Mouse (Mus musculus) myocyte (in vitro differentiated cells): ENCODE data around the gene Tfap4. TPM values are rescaled to one million over a fixed set of nuclear protein-coding genes. Genes with fewer than 3 reads are reported as not detected.
A peak's percentile ranks its signal among the peaks of the same experiment; 100 is the strongest.

Experiments
- H3K27me3 ChIP-seq: one replicate; pipeline ENCODE4 v1.6.1; 2011; ENCODE audit not compliant: control insufficient read depth, insufficient read depth, insufficient read length
- H3K36me3 ChIP-seq: one replicate; pipeline ENCODE4 v1.6.1; 2011; ENCODE audit not compliant: control insufficient read depth, insufficient read depth
- H3K4me2 ChIP-seq: one replicate; pipeline ENCODE4 v1.6.1; 2011; ENCODE audit warnings: low read depth, control low read depth
- H3K4me3 ChIP-seq: one replicate; pipeline ENCODE4 v1.5.1; 2011; ENCODE audit warnings: mild to moderate bottlenecking, control low read depth, moderate library complexity
- H3K79me2 ChIP-seq: one replicate; pipeline ENCODE4 v1.6.1; 2011; ENCODE audit not compliant: control insufficient read depth, insufficient read depth
- H3ac ChIP-seq: one replicate; pipeline ENCODE4 v1.6.1; 2011; ENCODE audit not compliant: control insufficient read depth, insufficient read length
- CEBPB ChIP-seq: IDR thresholded peaks from 2 replicates; pipeline ENCODE4 v1.6.1; 2011; ENCODE audit warnings: mild to moderate bottlenecking, moderate library complexity; ENCODE audit not compliant: poor library complexity, insufficient read depth, severe bottlenecking
- E2F4 ChIP-seq: IDR thresholded peaks from one replicate; pipeline ENCODE4 v1.6.1; 2011; ENCODE audit warnings: mild to moderate bottlenecking, control low read depth, moderate library complexity; ENCODE audit not compliant: insufficient read depth
- MAX ChIP-seq: IDR thresholded peaks from one replicate; pipeline ENCODE4 v1.6.1; 2011; ENCODE audit warnings: low read depth, mild to moderate bottlenecking, control low read depth
- MYOD1 ChIP-seq, 3 experiments: IDR thresholded peaks; one replicate each; pipeline ENCODE4 v1.6.1; 2011; ENCODE audit warnings: control low read depth in 2 of 3, low read depth in 2 of 3, mild to moderate bottlenecking in 2 of 3, moderate library complexity in 1 of 3; ENCODE audit not compliant: insufficient read length in 2 of 3, control insufficient read depth in 1 of 3
- MYOG ChIP-seq, 3 experiments: IDR thresholded peaks; one replicate each; pipeline ENCODE4 v1.6.1; 2011; ENCODE audit warnings: control low read depth in 2 of 3, low read depth in 2 of 3, mild to moderate bottlenecking in 2 of 3; ENCODE audit not compliant: insufficient read length in 2 of 3, control insufficient read depth in 1 of 3, insufficient read depth in 1 of 3
- POLR2A ChIP-seq: IDR thresholded peaks from one replicate; pipeline ENCODE4 v1.6.1; 2011; ENCODE audit warnings: low read depth, mild to moderate bottlenecking, control low read depth, moderate library complexity; ENCODE audit not compliant: insufficient read length
- POLR2AphosphoS2 ChIP-seq: IDR thresholded peaks from one replicate; pipeline ENCODE4 v1.6.1; 2011; ENCODE audit warnings: low read depth, control low read depth; ENCODE audit not compliant: insufficient read length
- REST ChIP-seq: IDR thresholded peaks from one replicate; pipeline ENCODE4 v1.6.1; 2011; ENCODE audit warnings: mild to moderate bottlenecking, control low read depth, moderate library complexity; ENCODE audit not compliant: insufficient read depth, insufficient read length
- SRF ChIP-seq: IDR thresholded peaks from one replicate; pipeline ENCODE4 v1.6.1; 2011; ENCODE audit warnings: low read depth; ENCODE audit not compliant: control insufficient read depth, insufficient read length
- TCF12 ChIP-seq: IDR thresholded peaks from one replicate; pipeline ENCODE4 v1.6.1; 2011; ENCODE audit warnings: mild to moderate bottlenecking, control low read depth; ENCODE audit not compliant: poor library complexity, insufficient read depth, severe bottlenecking
- TCF3 ChIP-seq: IDR thresholded peaks from one replicate; pipeline ENCODE4 v1.6.1; 2011; ENCODE audit warnings: low read depth, control low read depth; ENCODE audit not compliant: insufficient read length
- USF1 ChIP-seq: IDR thresholded peaks from one replicate; pipeline ENCODE4 v1.6.1; 2011; ENCODE audit warnings: low read depth, mild to moderate bottlenecking, control low read depth, moderate library complexity
- polyA plus RNA-seq: library from polyadenylated mRNA; unstranded; fragments of >200 nt; fragmentation: generic; extraction: Trizol; gene quantifications from one replicate; pipeline ENCODE4 v1.2.1, GENCODE M21; 2012; ENCODE audit warnings: missing spikeins

Gene Tfap4
- polyA plus RNA-seq = 4.0 TPM

DNA sequence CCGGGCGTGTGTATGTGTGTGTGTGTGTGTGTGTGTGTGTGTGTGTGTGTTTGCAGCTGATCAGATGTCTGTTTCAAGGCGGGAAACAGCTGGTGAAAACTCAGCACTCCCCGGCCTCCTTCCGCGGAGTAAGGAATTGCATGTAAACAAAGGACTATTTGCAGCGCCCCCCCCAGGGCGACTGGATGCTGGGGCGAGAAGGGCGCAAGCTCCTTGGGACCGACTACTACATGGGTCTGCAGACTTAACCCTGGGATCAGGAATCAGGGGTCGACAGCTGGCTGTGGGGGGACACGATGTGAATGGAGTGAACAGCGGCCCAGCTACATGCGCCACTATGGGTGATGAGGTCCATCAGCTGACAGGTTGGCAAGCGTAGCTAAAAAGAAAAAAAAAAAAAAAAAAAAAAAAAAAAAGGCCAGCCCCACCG lies at the start of gene Tfap4:
Gene Tfap4 (minus strand): TSS at position 140 of the 430 bp plus-strand sequence.
- H3K36me3 ChIP-seq = no peaks in the 10 kb centered on the region
- peaks cover 36% of the 10 kb centered on the region for H3K79me2 ChIP-seq
- H3K4me2 ChIP-seq = peak within 1 kb of the TSS; percentile 97
- H3ac ChIP-seq = peak within 1 kb of the TSS; percentile 32
- H3K4me3 ChIP-seq = peak within 1 kb of the TSS; percentile 80
- TF ChIP-seq USF1 (no peak), REST (no peak), E2F4 (peak; percentile 77), MYOG (IDR thresholded peaks at IDR 0.05; ENCODE audit: control insufficient read depth in 1 of 3, insufficient read depth in 1 of 3, insufficient read length in 2 of 3, low read depth in 2 of 3) (peak in 1 of 3 experiments; percentile 63), POLR2AphosphoS2 (no peak), TCF3 (no peak), SRF (no peak), POLR2A (no peak), TCF12 (peak; percentile 33), MYOD1 (IDR thresholded peaks at IDR 0.05; ENCODE audit: control insufficient read depth in 1 of 3, insufficient read length in 2 of 3, low read depth in 2 of 3) (peak; percentile 52 to 68 (median 68)), CEBPB (no peak)
- H3K27me3 ChIP-seq = no peaks in the 10 kb centered on the region

DNA sequence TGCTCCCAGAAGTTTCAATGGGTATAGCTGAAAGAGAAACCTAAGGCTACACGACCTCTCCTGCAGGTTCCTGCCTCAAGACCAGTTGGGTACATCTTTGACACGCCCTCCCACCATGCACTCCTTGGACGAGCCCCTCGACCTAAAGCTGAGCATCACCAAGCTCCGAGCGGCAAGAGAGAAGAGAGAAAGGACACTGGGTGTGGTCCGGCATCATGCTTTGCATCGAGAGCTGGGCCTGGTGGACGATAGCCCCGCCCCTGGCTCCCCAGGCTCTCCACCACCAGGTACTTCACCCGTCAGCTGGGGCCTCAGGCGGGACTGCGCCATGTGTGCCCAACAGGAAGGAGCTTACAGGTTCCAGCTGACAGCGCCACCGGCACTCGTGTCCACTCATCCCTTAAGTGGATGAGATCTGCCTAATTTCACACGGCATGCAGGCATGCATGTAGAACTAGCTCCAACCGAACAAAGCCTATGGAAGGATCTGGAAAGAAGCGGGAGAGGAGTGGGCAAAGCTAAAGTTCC lies 48.9 kb upstream of the Tfap4 start:
- H3K79me2 ChIP-seq = peaks cover 52% of the 10 kb centered on the region
- peaks cover 21% of the 10 kb centered on the region for H3K36me3 ChIP-seq
- H3K27me3 ChIP-seq = no peaks in the 10 kb centered on the region
- TF ChIP-seq MAX (no peak), MYOD1 (IDR thresholded peaks at IDR 0.05; ENCODE audit: control insufficient read depth in 1 of 3, insufficient read length in 2 of 3, low read depth in 2 of 3) (no peak), TCF12 (no peak), TCF3 (no peak), POLR2AphosphoS2 (no peak), E2F4 (no peak), CEBPB (no peak), SRF (no peak), USF1 (no peak), MYOG (IDR thresholded peaks at IDR 0.05; ENCODE audit: control insufficient read depth in 1 of 3, insufficient read depth in 1 of 3, insufficient read length in 2 of 3, low read depth in 2 of 3) (no peak), POLR2A (no peak)
- peak overlapping the region; percentile 60 for H3K4me2 ChIP-seq
- no peak overlapping the region for H3ac ChIP-seq
- H3K4me3 ChIP-seq = no peak overlapping the region

DNA sequence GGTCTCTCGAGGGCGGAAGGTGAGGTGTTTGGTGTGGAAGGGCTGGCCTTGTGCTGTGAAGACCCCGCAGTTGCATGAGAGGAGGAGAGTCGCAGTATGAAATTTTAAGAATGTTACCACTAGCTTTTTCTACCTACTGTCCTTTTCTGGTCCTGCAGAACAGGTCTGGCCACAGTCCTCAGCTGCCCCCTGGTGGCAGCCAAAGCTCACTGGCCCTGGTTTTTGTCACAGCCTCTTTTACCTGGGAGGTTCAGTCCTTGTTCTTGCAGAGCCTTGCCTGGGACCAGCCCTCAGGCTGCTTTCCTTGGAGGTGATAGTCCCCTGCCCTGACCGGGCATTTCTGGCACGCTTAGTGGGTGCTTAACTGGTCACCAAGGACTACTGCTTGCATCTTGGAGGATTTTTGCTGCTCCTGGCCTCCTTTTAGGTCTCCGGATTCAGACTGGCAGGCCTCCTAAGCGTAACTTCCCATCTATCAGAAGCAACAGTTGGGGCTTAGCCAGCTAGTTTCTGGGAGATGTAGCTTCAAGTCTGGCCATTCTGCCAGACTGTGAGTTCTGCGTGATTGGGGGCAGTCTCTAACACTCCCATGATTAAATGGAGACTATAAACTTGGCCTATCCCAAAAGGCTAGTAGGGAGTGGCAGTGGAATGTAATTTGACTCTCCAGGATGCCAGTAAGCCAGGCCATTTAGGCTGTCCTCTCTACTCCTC lies 48.3 kb upstream of the Tfap4 start:
- Histone ChIP-seq H3K79me2 (peaks cover 58% of the 10 kb centered on the region), H3K27me3 (no peaks in the 10 kb centered on the region), H3ac (no peak overlapping the region), H3K4me2 (peak overlapping the region; percentile 60), H3K36me3 (peaks cover 21% of the 10 kb centered on the region), H3K4me3 (no peak overlapping the region)
- TF ChIP-seq SRF (no peak), REST (no peak), CEBPB (no peak), TCF12 (no peak), MYOG (IDR thresholded peaks at IDR 0.05; ENCODE audit: control insufficient read depth in 1 of 3, insufficient read depth in 1 of 3, insufficient read length in 2 of 3, low read depth in 2 of 3) (no peak), MAX (no peak), E2F4 (no peak), POLR2A (no peak), TCF3 (no peak), USF1 (no peak)

DNA sequence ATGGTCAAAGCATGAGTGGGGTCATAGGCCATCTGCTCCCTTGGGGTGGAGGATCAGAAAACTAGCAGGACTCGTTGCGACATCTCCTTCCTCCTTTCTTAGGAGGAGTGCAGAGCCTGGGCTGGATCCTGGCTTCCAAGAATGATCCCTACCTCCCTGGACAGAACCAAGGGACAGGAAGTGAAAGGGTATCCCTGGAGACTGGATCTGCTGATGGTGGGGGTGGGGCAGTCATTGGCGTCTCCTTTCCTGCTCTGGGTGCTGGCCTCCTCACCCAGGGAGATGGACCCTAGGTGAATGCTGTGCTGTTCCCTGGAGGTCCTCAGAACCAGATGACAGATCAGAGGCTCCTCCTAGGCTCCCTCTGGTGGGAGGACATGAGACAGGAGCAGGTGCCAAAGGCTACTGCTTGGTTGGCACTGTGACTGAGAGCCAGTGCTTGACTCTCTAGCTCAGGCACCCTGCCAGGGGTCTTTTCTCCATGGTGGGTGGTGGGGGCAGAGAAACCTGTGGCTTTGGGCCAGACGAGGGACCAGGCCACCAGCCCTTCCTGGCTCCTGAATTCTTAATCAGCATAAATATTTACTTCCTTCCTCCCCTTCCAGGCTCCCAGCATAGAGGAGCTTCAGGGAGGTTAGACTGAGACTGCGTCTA lies 46.9 kb upstream of the Tfap4 start:
- TF ChIP-seq CEBPB = peak; percentile 44; the same call in 1 of the 2 replicates
- TF ChIP-seq MYOD1 (IDR thresholded peaks at IDR 0.05; ENCODE audit: control insufficient read depth in 1 of 3, insufficient read length in 2 of 3, low read depth in 2 of 3) = peak in 2 of 3 experiments; percentile 29 to 65
- TF ChIP-seq MYOG (IDR thresholded peaks at IDR 0.05; ENCODE audit: control insufficient read depth in 1 of 3, insufficient read depth in 1 of 3, insufficient read length in 2 of 3, low read depth in 2 of 3) = peak in 1 of 3 experiments; percentile 62
- TF ChIP-seq POLR2AphosphoS2 = no peak
- Histone ChIP-seq H3K4me3 (no peak overlapping the region), H3K4me2 (no peak overlapping the region)

More for the DNA sequence above, 46.9 kb upstream of the Tfap4 start:
- Histone ChIP-seq H3K36me3 (peaks cover 14% of the 10 kb centered on the region), H3K27me3 (no peaks in the 10 kb centered on the region), H3ac (no peak overlapping the region), H3K79me2 (peaks cover 72% of the 10 kb centered on the region)
